Mouse (Mus musculus) liver, embryonic 14.5 days (tissue): ENCODE results near the gene Stx8. TPM values are rescaled to one million over a fixed set of nuclear protein-coding genes. Genes with fewer than 3 reads are reported as not detected.

Source experiments
- ATAC-seq: fragments of 200-750 bp; cut with Nextera tagmentation; 2 replicates; pipeline ENCODE4 v1.8.0; 2017; ENCODE audit warnings: moderate number of reproducible peaks, mild to moderate bottlenecking, moderate library complexity; ENCODE audit not compliant: insufficient read depth
- DNase-seq, 3 experiments: peaks; one replicate each; pipeline ENCODE4 v3.0.0-alpha.2; 2012 to 2013; ENCODE audit warnings: low read depth in 3 of 3, low spot score in 3 of 3
- H3K27ac ChIP-seq: fragments of 300-500 bp; sonication (generic); 2 replicates; pipeline ENCODE4 v1.5.1; 2014; ENCODE audit warnings: moderate library complexity, mild to moderate bottlenecking, control low read depth, inconsistent platforms
- H3K27me3 ChIP-seq: fragments of 300-500 bp; sonication (generic); 2 replicates; pipeline ENCODE4 v1.6.1; 2014; ENCODE audit warnings: mild to moderate bottlenecking, low read length, moderate library complexity; ENCODE audit not compliant: control insufficient read depth, insufficient read depth
- H3K36me3 ChIP-seq: fragments of 300-500 bp; sonication (generic); replicated peaks from 2 replicates; pipeline ENCODE4 v1.6.1; 2014; ENCODE audit warnings: low read depth; ENCODE audit not compliant: control insufficient read depth, insufficient read depth
- H3K4me1 ChIP-seq, 2 experiments: fragments of 200-500 bp in 1 of 2; fragments of 300-500 bp in 1 of 2; sonication (generic) in 1 of 2; replicated peaks; 2 replicates each; pipeline ENCODE4 v1.6.1; 2012 to 2014; ENCODE audit warnings: antibody characterized with exemption in 1 of 2, inconsistent platforms in 1 of 2, low read length in 1 of 2; ENCODE audit not compliant: control insufficient read depth in 2 of 2, insufficient read depth in 2 of 2
- H3K4me2 ChIP-seq: fragments of 300-500 bp; sonication (generic); 2 replicates; pipeline ENCODE4 v1.6.1; 2014; ENCODE audit warnings: low read depth, mild to moderate bottlenecking, control low read depth, moderate library complexity
- H3K4me3 ChIP-seq, 2 experiments: fragments of 200-500 bp in 1 of 2; fragments of 300-500 bp in 1 of 2; sonication (generic) in 1 of 2; 2 replicates each; pipeline ENCODE4 v1.5.1; 2012 to 2014; ENCODE audit warnings: low read depth in 2 of 2, low read length in 2 of 2, mild to moderate bottlenecking in 2 of 2, control low read depth in 1 of 2, inconsistent platforms in 1 of 2, moderate library complexity in 1 of 2; ENCODE audit not compliant: insufficient read depth in 1 of 2
- H3K9ac ChIP-seq: fragments of 300-500 bp; sonication (generic); replicated peaks from 2 replicates; pipeline ENCODE4 v1.6.1; 2014; ENCODE audit warnings: mild to moderate bottlenecking, control low read depth, moderate library complexity
- H3K9me3 ChIP-seq: fragments of 300-500 bp; sonication (generic); 2 replicates; pipeline ENCODE4 v1.6.1; 2016; ENCODE audit warnings: low read length, mixed read lengths; ENCODE audit not compliant: control insufficient read depth
- CTCF ChIP-seq: IDR thresholded peaks from 2 replicates; pipeline ENCODE4 v1.5.1; 2016; ENCODE audit warnings: antibody characterized with exemption, low read depth, control low read depth
- EP300 ChIP-seq: IDR thresholded peaks from 2 replicates; pipeline ENCODE4 v1.6.1; 2016; ENCODE audit warnings: antibody characterized with exemption, low read depth
- WGBS: fragments of 180-500 bp; shearing (Covaris S2); extraction: QIAGEN DNeasy Blood & Tissue Kit; methylation state at CpG from one replicate; pipeline ENCODE4 v1.1.7; 2014; ENCODE audit not compliant: insufficient replicate concordance; 5-methylcytosine and 5-hydroxymethylcytosine counted together
- microRNA-seq: library from miRNA; unstranded; fragments of <30 nt; microRNA quantifications from one replicate; pipeline ENCODE4, GENCODE M21; 2016
- polyA plus RNA-seq, 2 experiments: library from polyadenylated mRNA; depleted of rRNA in 1 of 2; stranded (reverse) in 1 of 2; unstranded in 1 of 2; fragments of >200 nt; fragmentation: Nextera tagmentation in 1 of 2; extraction: Ambion mirVana in 1 of 2; gene quantifications; 2 replicates each; pipeline versions ENCODE4 v1.2.1 to v1.2.3; 2012 to 2014

The Stx8 gene
- polyA plus RNA-seq, 2 experiments, result 8.1 to 24.5 TPM

- no peak overlapping the region for H3K27ac ChIP-seq
- H3K27me3 ChIP-seq, result no peaks in the 10 kb centered on the region
- no peak for TF ChIP-seq CTCF
- TF ChIP-seq EP300, result no peak
- H3K4me2 ChIP-seq, result no peak overlapping the region
- DNase-seq, result no peak
- no peaks in the 10 kb centered on the region for H3K9me3 ChIP-seq
- H3K4me3 ChIP-seq, result no peak overlapping the region
- no peak for ATAC-seq
- WGBS, result 75% methylated on average over 6 of the region's 6 CpGs
- H3K9ac ChIP-seq, result no peak overlapping the region
- H3K36me3 ChIP-seq, result no peaks in the 10 kb centered on the region
- H3K4me1 ChIP-seq, result no peaks in the 10 kb centered on the region
Measured at GRCm38 (mm10) chr11:68250106-68250505, 284.1 kb downstream of the Stx8 start.

- H3K27me3 ChIP-seq, result no peaks in the 10 kb centered on the region
- H3K4me2 ChIP-seq, result no peak overlapping the region
- no peaks in the 10 kb centered on the region for H3K4me1 ChIP-seq
- no peak for ATAC-seq
- TF ChIP-seq CTCF, result no peak
- no peak for TF ChIP-seq EP300
- no peaks in the 10 kb centered on the region for H3K9me3 ChIP-seq
- no peaks in the 10 kb centered on the region for H3K36me3 ChIP-seq
- DNase-seq, result no peak
- H3K27ac ChIP-seq, result no peak overlapping the region
- no peak overlapping the region for H3K9ac ChIP-seq
- H3K4me3 ChIP-seq, result no peak overlapping the region
- WGBS, result 27% methylated on average over 7 of the region's 7 CpGs
Measured at GRCm38 (mm10) chr11:68253531-68253930, 287.5 kb downstream of the Stx8 start.

Small RNAs within 50 kb of the gene (microRNA-seq; reads per million reads assigned to microRNA genes)
- not detected for gene Mir6406

Other genes starting within 250 kb of the Stx8 start
- 0.15 and 0.21 TPM in 2 replicates for gene Glp2r, start 195.0 kb upstream of the Stx8 start, polyA plus RNA-seq (2012; rRNA removed)
- gene Glp2r, start 195.0 kb upstream of the Stx8 start, polyA plus RNA-seq (2014; fragmentation: Nextera tagmentation; extraction: Ambion mirVana), result 0.20 and 0.30 TPM in 2 replicates
- not detected in 2 replicates for gene Gsg1l2, start 191.6 kb upstream of the Stx8 start, polyA plus RNA-seq (2012; rRNA removed)
- not detected in 2 replicates for gene Gsg1l2, start 191.6 kb upstream of the Stx8 start, polyA plus RNA-seq (2014; fragmentation: Nextera tagmentation; extraction: Ambion mirVana)
- not detected in 2 replicates for gene Dhrs7c, start 168.0 kb upstream of the Stx8 start, polyA plus RNA-seq (2012; rRNA removed)
- not detected in 2 replicates for gene Dhrs7c, start 168.0 kb upstream of the Stx8 start, polyA plus RNA-seq (2014; fragmentation: Nextera tagmentation; extraction: Ambion mirVana)
- gene Usp43, start 44.0 kb upstream of the Stx8 start, polyA plus RNA-seq (2012; rRNA removed), result 0.05 and 0.06 TPM in 2 replicates
- gene Usp43, start 44.0 kb upstream of the Stx8 start, polyA plus RNA-seq (2014; fragmentation: Nextera tagmentation; extraction: Ambion mirVana), result 0.08 TPM in 1 of 2 replicates, not detected in the other
- gene Cfap52, start 542 bp upstream of the Stx8 start, polyA plus RNA-seq (2012; rRNA removed), result 0.02 TPM in 1 of 2 replicates, not detected in the other
- gene Cfap52, start 542 bp upstream of the Stx8 start, polyA plus RNA-seq (2014; fragmentation: Nextera tagmentation; extraction: Ambion mirVana), result not detected in 2 replicates